Mouse (Mus musculus) forebrain, embryonic 16.5 days (tissue): ENCODE results near the gene Gm10337. TPM values are rescaled to one million over a fixed set of nuclear protein-coding genes. Genes with fewer than 3 reads are reported as not detected.
A peak's percentile ranks its signal among the peaks of the same experiment; 100 is the strongest.

ENCODE experiments used
- ATAC-seq: fragments of 200-750 bp; cut with Nextera tagmentation; 2 replicates; pipeline ENCODE4 v1.8.0; 2017; ENCODE audit warnings: mild to moderate bottlenecking, moderate library complexity
- H3K27ac ChIP-seq: fragments of 300-500 bp; sonication (generic); 2 replicates; pipeline ENCODE4 v1.5.1; 2014; ENCODE audit warnings: low read length, control low read depth
- H3K27me3 ChIP-seq: fragments of 300-500 bp; sonication (generic); replicated peaks from 2 replicates; pipeline ENCODE4 v1.6.1; 2014; ENCODE audit warnings: low read length; ENCODE audit not compliant: control insufficient read depth, insufficient read depth
- H3K36me3 ChIP-seq: fragments of 300-500 bp; sonication (generic); 2 replicates; pipeline ENCODE4 v1.6.1; 2014; ENCODE audit not compliant: control insufficient read depth, insufficient read depth
- H3K4me1 ChIP-seq: fragments of 300-500 bp; sonication (generic); replicated peaks from 2 replicates; pipeline ENCODE4 v1.6.1; 2014; ENCODE audit warnings: low read length; ENCODE audit not compliant: control insufficient read depth, insufficient read depth
- H3K4me2 ChIP-seq: fragments of 300-500 bp; sonication (generic); 2 replicates; pipeline ENCODE4 v1.6.1; 2014; ENCODE audit warnings: mild to moderate bottlenecking, low read length, control low read depth
- H3K4me3 ChIP-seq: fragments of 300-500 bp; sonication (generic); replicated peaks from 2 replicates; pipeline ENCODE4 v1.5.1; 2014; ENCODE audit warnings: mild to moderate bottlenecking, low read length, control low read depth
- H3K9ac ChIP-seq: fragments of 300-500 bp; sonication (generic); replicated peaks from 2 replicates; pipeline ENCODE4 v1.6.1; 2014; ENCODE audit warnings: low read depth, low read length, control low read depth
- H3K9me3 ChIP-seq: fragments of 300-500 bp; sonication (generic); 2 replicates; pipeline ENCODE4 v1.6.1; 2016; ENCODE audit warnings: low read length; ENCODE audit not compliant: control insufficient read depth
- WGBS: fragments of 180-500 bp; shearing (Covaris S2); extraction: QIAGEN DNeasy Blood & Tissue Kit; methylation state at CpG from one replicate; pipeline ENCODE4 v1.1.7; 2014; 5-methylcytosine and 5-hydroxymethylcytosine counted together
- polyA plus RNA-seq: library from polyadenylated mRNA; unstranded; fragments of >200 nt; fragmentation: Nextera tagmentation; extraction: Ambion mirVana; gene quantifications from 2 replicates; pipeline ENCODE4 v1.2.1, GENCODE M21; 2015

The Gm10337 gene
- polyA plus RNA-seq, 1 experiment from 2014 or later, result 17.3 TPM

GRCm38 (mm10) chr15:102512010-102512409 is 8.5 kb downstream of the Gm10337 start:
- Histone ChIP-seq H3K4me3 (no peak overlapping the region), H3K9ac (no peak overlapping the region), H3K27ac (no peak overlapping the region), H3K9me3 (no peaks in the 10 kb centered on the region), H3K36me3 (peaks cover 3% of the 10 kb centered on the region), H3K4me1 (peaks cover 71% of the 10 kb centered on the region), H3K4me2 (no peak overlapping the region), H3K27me3 (no peaks in the 10 kb centered on the region)
- ATAC-seq, result no peak
- 32% methylated on average over 5 of the region's 5 CpGs for WGBS

- no peaks in the 10 kb centered on the region for H3K27me3 ChIP-seq
- H3K36me3 ChIP-seq, result peaks cover 2% of the 10 kb centered on the region
- no peak for ATAC-seq
- no peak overlapping the region for H3K27ac ChIP-seq
- H3K4me1 ChIP-seq, result peaks cover 71% of the 10 kb centered on the region
- no peak overlapping the region for H3K4me3 ChIP-seq
- H3K9me3 ChIP-seq, result no peaks in the 10 kb centered on the region
- no peak overlapping the region for H3K9ac ChIP-seq
- no peak overlapping the region for H3K4me2 ChIP-seq
Measured at GRCm38 (mm10) chr15:102512471-102512870, 8.9 kb downstream of the Gm10337 start.

GRCm38 (mm10) chr15:102513004-102513403 is 9.5 kb downstream of the Gm10337 start:
- H3K4me1 ChIP-seq, result peaks cover 71% of the 10 kb centered on the region
- no peak overlapping the region for H3K27ac ChIP-seq
- H3K4me3 ChIP-seq, result no peak overlapping the region
- no peak for ATAC-seq
- H3K9ac ChIP-seq, result no peak overlapping the region
- no peaks in the 10 kb centered on the region for H3K9me3 ChIP-seq
- WGBS, result 86% methylated on average over 3 of the region's 3 CpGs
- no peaks in the 10 kb centered on the region for H3K27me3 ChIP-seq
- no peaks in the 10 kb centered on the region for H3K36me3 ChIP-seq
- no peak overlapping the region for H3K4me2 ChIP-seq

- Histone ChIP-seq H3K9me3 (no peaks in the 10 kb centered on the region), H3K4me3 (peak overlapping the region; percentile 73), H3K27me3 (no peaks in the 10 kb centered on the region), H3K9ac (no peak overlapping the region), H3K27ac (no peak overlapping the region), H3K4me2 (peak overlapping the region; percentile 96), H3K36me3 (no peaks in the 10 kb centered on the region), H3K4me1 (peaks cover 66% of the 10 kb centered on the region)
- no peak for ATAC-seq
- 85% methylated on average over 2 of the region's 2 CpGs for WGBS
Measured at GRCm38 (mm10) chr15:102515261-102515660, 11.7 kb downstream of the Gm10337 start.

GRCm38 (mm10) chr15:102515791-102516190 is 12.3 kb downstream of the Gm10337 start:
- Histone ChIP-seq H3K9ac (peak overlapping the region; percentile 90), H3K4me1 (peaks cover 64% of the 10 kb centered on the region), H3K27ac (peak overlapping the region; percentile 100), H3K36me3 (no peaks in the 10 kb centered on the region), H3K9me3 (no peaks in the 10 kb centered on the region), H3K4me3 (peak overlapping the region; percentile 73), H3K27me3 (no peaks in the 10 kb centered on the region), H3K4me2 (peak overlapping the region; percentile 96)
- WGBS, result 38% methylated on average over 4 of the region's 4 CpGs
- no peak for ATAC-seq

GRCm38 (mm10) chr15:102516293-102516692 is 12.8 kb downstream of the Gm10337 start:
- Histone ChIP-seq H3K9me3 (no peaks in the 10 kb centered on the region), H3K9ac (peak overlapping the region; percentile 90), H3K36me3 (no peaks in the 10 kb centered on the region), H3K4me1 (peaks cover 59% of the 10 kb centered on the region), H3K4me3 (peak overlapping the region; percentile 73), H3K27me3 (no peaks in the 10 kb centered on the region), H3K27ac (peak overlapping the region; percentile 100), H3K4me2 (peak overlapping the region; percentile 96)
- no peak for ATAC-seq
- WGBS, result 2% methylated on average over 9 of the region's 12 CpGs

- H3K27me3 ChIP-seq, result no peaks in the 10 kb centered on the region
- peak within 1 kb of the TSS; percentile 96 for H3K4me2 ChIP-seq
- H3K36me3 ChIP-seq, result no peaks in the 10 kb centered on the region
- peak within 1 kb of the TSS; percentile 100 for H3K27ac ChIP-seq
- peak within 1 kb of the TSS; percentile 90 for H3K9ac ChIP-seq
- WGBS, result under 1% methylated on average over 43 of the region's 43 CpGs
- peak within 1 kb of the TSS; percentile 73 for H3K4me3 ChIP-seq
- H3K9me3 ChIP-seq, result no peaks in the 10 kb centered on the region
- peak; percentile 14 for ATAC-seq
- H3K4me1 ChIP-seq, result peaks cover 53% of the 10 kb centered on the region
Measured at GRCm38 (mm10) chr15:102516728-102517404, 13.3 kb downstream of the Gm10337 start, which contains the start of gene Map3k12. Map3k12 (minus strand) TSS chr15:102517064.

- H3K36me3 ChIP-seq, result 0 out of 2 replicates have a peak, but pooled peaks cover 2% of the 10 kb centered on the region
- H3K4me3 ChIP-seq, result peak overlapping the region; percentile 73
- 0% methylated on average over 10 of the region's 10 CpGs for WGBS
- no peak for ATAC-seq
- no peaks in the 10 kb centered on the region for H3K27me3 ChIP-seq
- H3K9me3 ChIP-seq, result no peaks in the 10 kb centered on the region
- peak overlapping the region; percentile 100 for H3K27ac ChIP-seq
- H3K9ac ChIP-seq, result peak overlapping the region; percentile 90
- peak overlapping the region; percentile 96 for H3K4me2 ChIP-seq
- H3K4me1 ChIP-seq, result peaks cover 46% of the 10 kb centered on the region
Measured at GRCm38 (mm10) chr15:102517631-102517975, 14.1 kb downstream of the Gm10337 start.

GRCm38 (mm10) chr15:102517976-102518858 is 14.7 kb downstream of the Gm10337 start, which contains the start of gene Tarbp2:
Tarbp2 (plus strand) TSS chr15:102518192.
- H3K9ac ChIP-seq, result peak within 1 kb of the TSS; percentile 92
- WGBS, result under 1% methylated on average over 60 of the region's 60 CpGs
- H3K27ac ChIP-seq, result peak within 1 kb of the TSS; percentile 100
- peak; percentile 92 for ATAC-seq
- peak within 1 kb of the TSS; percentile 73 for H3K4me3 ChIP-seq
- H3K9me3 ChIP-seq, result no peaks in the 10 kb centered on the region
- H3K36me3 ChIP-seq, result 0 out of 2 replicates have a peak, but pooled peaks cover 2% of the 10 kb centered on the region
- H3K4me1 ChIP-seq, result peaks cover 41% of the 10 kb centered on the region
- no peaks in the 10 kb centered on the region for H3K27me3 ChIP-seq
- peak within 1 kb of the TSS; percentile 96 for H3K4me2 ChIP-seq
